Mouse (Mus musculus): ENCODE measurements at regions not wholly inside any gene's neighbourhood (a gene's known extent, or its start where the extent isn't known, plus 50 kb on each side); places are given as distances from the start of the nearest gene placed in this dataset.
"Not testable (repeated sequence)": the region's sequence is repeated elsewhere in the genome, so short reads cannot be mapped to it uniquely, and the experiment has no call there.

GRCm38 (mm10) chr15:19980625-19981024 is 468.4 kb upstream of the Cdh12 start:
- H3K27ac ChIP-seq; H3K9ac ChIP-seq (ENCODE audit: low read depth, low read length); H3K36me3 ChIP-seq (ENCODE audit: control insufficient read depth, insufficient read depth, low read length); H3K79me2 ChIP-seq (replicated peaks; ENCODE audit: control insufficient read depth, insufficient read depth, low read length); H3K4me3 ChIP-seq; intact Hi-C loops (cut with DNase I); DNase-seq; H3K4me1 ChIP-seq (ENCODE audit: control insufficient read depth, insufficient read depth, low read length); H3K27me3 ChIP-seq (ENCODE audit: control insufficient read depth, insufficient read depth, low read length): not testable (repeated sequence)

- H3K27me3 ChIP-seq (ENCODE audit: control insufficient read depth, insufficient read depth, low read length); H3K4me3 ChIP-seq; intact Hi-C loops (cut with DNase I); H3K4me1 ChIP-seq (ENCODE audit: control insufficient read depth, insufficient read depth, low read length); H3K79me2 ChIP-seq (replicated peaks; ENCODE audit: control insufficient read depth, insufficient read depth, low read length); H3K9ac ChIP-seq (ENCODE audit: low read depth, low read length); DNase-seq; H3K27ac ChIP-seq; H3K36me3 ChIP-seq (ENCODE audit: control insufficient read depth, insufficient read depth, low read length): not testable (repeated sequence)
- whole genome bisulfite sequencing: 60% methylated on average over 2 of the region's 2 CpGs
These were observed 464.1 kb upstream of the Cdh12 start for GRCm38 (mm10) chr15:19985001-19985400.

GRCm38 (mm10) chr15:20031772-20032171 is 417.3 kb upstream of the Cdh12 start:
- no peaks in the 10 kb centered on the region for H3K36me3 ChIP-seq (ENCODE audit: control insufficient read depth, insufficient read depth, low read length)
- no peak overlapping the region for H3K4me3 ChIP-seq
- DNase-seq: no peak
- no peaks in the 10 kb centered on the region for H3K79me2 ChIP-seq (replicated peaks; ENCODE audit: control insufficient read depth, insufficient read depth, low read length)
- no peak overlapping the region for H3K27ac ChIP-seq
- H3K4me1 ChIP-seq (ENCODE audit: control insufficient read depth, insufficient read depth, low read length): no peaks in the 10 kb centered on the region
- 63% methylated on average over 1 of the region's 1 CpGs for WGBS
- no peaks in the 10 kb centered on the region for H3K27me3 ChIP-seq (ENCODE audit: control insufficient read depth, insufficient read depth, low read length)
- TF ChIP-seq POLR2A (IDR thresholded peaks at IDR 0.05; ENCODE audit: insufficient read depth, low read depth, low read length): no peak
- no peak for TF ChIP-seq EP300 (IDR thresholded peaks at IDR 0.05; ENCODE audit: insufficient read depth, low read depth, low read length)
- TF ChIP-seq CTCF (IDR thresholded peaks at IDR 0.05): no peak
- H3K9ac ChIP-seq (ENCODE audit: low read depth, low read length): no peak overlapping the region
- intact Hi-C loops (cut with DNase I): no loop called here

- no peaks in the 10 kb centered on the region for H3K79me2 ChIP-seq (replicated peaks; ENCODE audit: control insufficient read depth, insufficient read depth, low read length)
- no peak overlapping the region for H3K27ac ChIP-seq
- H3K4me3 ChIP-seq: no peak overlapping the region
- no peaks in the 10 kb centered on the region for H3K4me1 ChIP-seq (ENCODE audit: control insufficient read depth, insufficient read depth, low read length)
- H3K36me3 ChIP-seq (ENCODE audit: control insufficient read depth, insufficient read depth, low read length): no peaks in the 10 kb centered on the region
- no peak overlapping the region for H3K9ac ChIP-seq (ENCODE audit: low read depth, low read length)
- no peaks in the 10 kb centered on the region for H3K27me3 ChIP-seq (ENCODE audit: control insufficient read depth, insufficient read depth, low read length)
- intact Hi-C loops (cut with DNase I): no loop called here
- 77% methylated on average over 2 of the region's 2 CpGs for WGBS
- TF ChIP-seq POLR2A (IDR thresholded peaks at IDR 0.05; ENCODE audit: insufficient read depth, low read depth, low read length) (no peak), EP300 (IDR thresholded peaks at IDR 0.05; ENCODE audit: insufficient read depth, low read depth, low read length) (no peak), CTCF (IDR thresholded peaks at IDR 0.05) (no peak)
- DNase-seq: no peak
These were observed 414.7 kb upstream of the Cdh12 start for GRCm38 (mm10) chr15:20034382-20034781.

GRCm38 (mm10) chr15:20038550-20039435 is 410.3 kb upstream of the Cdh12 start:
- DNase-seq: no peak
- H3K4me3 ChIP-seq: no peak overlapping the region
- intact Hi-C loops (cut with DNase I): no loop called here
- H3K27ac ChIP-seq: no peak overlapping the region
- H3K4me1 ChIP-seq (ENCODE audit: control insufficient read depth, insufficient read depth, low read length): no peaks in the 10 kb centered on the region
- H3K79me2 ChIP-seq (replicated peaks; ENCODE audit: control insufficient read depth, insufficient read depth, low read length): no peaks in the 10 kb centered on the region
- H3K27me3 ChIP-seq (ENCODE audit: control insufficient read depth, insufficient read depth, low read length): no peaks in the 10 kb centered on the region
- TF ChIP-seq CTCF (IDR thresholded peaks at IDR 0.05) (no peak), EP300 (IDR thresholded peaks at IDR 0.05; ENCODE audit: insufficient read depth, low read depth, low read length) (no peak), POLR2A (IDR thresholded peaks at IDR 0.05; ENCODE audit: insufficient read depth, low read depth, low read length) (no peak)
- H3K9ac ChIP-seq (ENCODE audit: low read depth, low read length): no peak overlapping the region
- no peaks in the 10 kb centered on the region for H3K36me3 ChIP-seq (ENCODE audit: control insufficient read depth, insufficient read depth, low read length)
- 80% methylated on average over 2 of the region's 2 CpGs for WGBS

- intact Hi-C loops (cut with DNase I): no loop called here
- no peaks in the 10 kb centered on the region for H3K4me1 ChIP-seq (ENCODE audit: control insufficient read depth, insufficient read depth, low read length)
- WGBS: 74% methylated on average over 2 of the region's 2 CpGs
- no peaks in the 10 kb centered on the region for H3K36me3 ChIP-seq (ENCODE audit: control insufficient read depth, insufficient read depth, low read length)
- no peak for DNase-seq
- no peak overlapping the region for H3K27ac ChIP-seq
- no peak for TF ChIP-seq CTCF (IDR thresholded peaks at IDR 0.05)
- no peak for TF ChIP-seq EP300 (IDR thresholded peaks at IDR 0.05; ENCODE audit: insufficient read depth, low read depth, low read length)
- TF ChIP-seq POLR2A (IDR thresholded peaks at IDR 0.05; ENCODE audit: insufficient read depth, low read depth, low read length): no peak
- H3K9ac ChIP-seq (ENCODE audit: low read depth, low read length): no peak overlapping the region
- H3K79me2 ChIP-seq (replicated peaks; ENCODE audit: control insufficient read depth, insufficient read depth, low read length): no peaks in the 10 kb centered on the region
- H3K4me3 ChIP-seq: no peak overlapping the region
- no peaks in the 10 kb centered on the region for H3K27me3 ChIP-seq (ENCODE audit: control insufficient read depth, insufficient read depth, low read length)
These were observed 409.0 kb upstream of the Cdh12 start for GRCm38 (mm10) chr15:20040041-20040440.
